Mouse (Mus musculus) gastrocnemius, adult 2 months (tissue): Measurements from ENCODE around the gene Rab3d. TPM values are rescaled to one million over a fixed set of nuclear protein-coding genes. Genes with fewer than 3 reads are reported as not detected.

Source experiments
- DNase-seq: peaks from one replicate; pipeline ENCODE4 v3.0.0; 2022
- H3K27ac ChIP-seq: fragments of 200-600 bp; 2 replicates; pipeline ENCODE4 v1.8.1; 2022; ENCODE audit warnings: mild to moderate bottlenecking
- H3K4me3 ChIP-seq: fragments of 200-600 bp; 2 replicates; pipeline ENCODE4 v1.8.1; 2022; ENCODE audit warnings: mild to moderate bottlenecking, moderate library complexity
- CTCF ChIP-seq: fragments of 200-600 bp; IDR thresholded peaks from 2 replicates; pipeline ENCODE4 v1.8.1; 2022; ENCODE audit warnings: antibody characterized with exemption, mild to moderate bottlenecking, moderate library complexity
- intact Hi-C: fragments of 180-260 bp; cut with DNase I; formaldehyde crosslinking; loops from one replicate; pipeline ENCODE4 v1.15.1; 2025
- total RNA-seq, 2 experiments: library from RNA; stranded (reverse); gene quantifications; 2 replicates each; pipeline ENCODE4 v1.2.3; 2021

Gene Rab3d
- total RNA-seq, 2 experiments from 2014 or later = 2.6 to 3.5 TPM

DNA sequence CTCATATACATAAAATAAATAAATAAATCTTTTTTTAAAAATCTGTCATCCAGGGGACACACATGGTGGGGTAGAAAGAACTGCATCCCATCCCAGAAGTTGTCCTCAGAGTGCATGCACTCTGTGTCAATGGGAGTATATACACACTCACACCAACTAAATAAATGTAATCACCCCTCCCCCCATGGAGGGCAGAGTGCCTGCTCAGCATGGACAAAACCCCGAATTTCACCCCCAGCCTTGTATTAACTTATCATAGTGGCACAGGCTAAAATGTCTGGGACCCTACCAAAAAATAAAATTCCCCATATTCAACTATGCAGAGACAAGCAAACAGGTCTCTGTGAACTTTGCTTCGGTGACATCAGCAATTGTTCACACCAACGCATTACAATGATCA is 36.6 kb upstream of the Rab3d start:
- Histone ChIP-seq H3K27ac (no peak overlapping the region), H3K4me3 (peak overlapping the region; percentile 84; the same call in 1 of the 2 replicates)
- DNase-seq = no peak
- intact Hi-C loops = loop anchor here (5.0 kb wide), 1 partner anchor 118 kb away; the partner anchor contains the start of genes Gm49318 and Zfp653
- TF ChIP-seq CTCF = no peak

DNA sequence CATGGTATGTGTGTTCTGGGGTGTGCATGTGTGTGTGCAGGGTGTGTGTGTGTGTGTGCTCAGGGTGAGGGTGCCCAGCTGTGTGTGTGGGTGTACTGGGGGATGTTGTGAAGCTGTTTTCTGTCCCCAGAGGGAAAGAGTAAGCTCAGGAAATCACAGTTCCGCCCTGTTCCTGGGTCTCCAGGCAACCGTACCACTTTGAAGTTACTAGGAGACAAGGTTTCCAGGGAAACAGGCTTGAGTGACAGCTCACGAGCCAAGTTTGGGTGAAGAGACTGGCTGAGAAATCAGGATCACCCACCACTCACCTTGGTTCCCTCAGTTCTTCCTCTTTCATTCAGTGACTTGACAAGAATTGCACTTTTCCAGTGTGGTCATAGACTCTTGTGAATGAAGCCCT is 35.6 kb upstream of the Rab3d start:
- intact Hi-C loops = no loop called here
- no peak overlapping the region for H3K27ac ChIP-seq
- no peak overlapping the region for H3K4me3 ChIP-seq
- no peak for TF ChIP-seq CTCF
- no peak for DNase-seq

DNA sequence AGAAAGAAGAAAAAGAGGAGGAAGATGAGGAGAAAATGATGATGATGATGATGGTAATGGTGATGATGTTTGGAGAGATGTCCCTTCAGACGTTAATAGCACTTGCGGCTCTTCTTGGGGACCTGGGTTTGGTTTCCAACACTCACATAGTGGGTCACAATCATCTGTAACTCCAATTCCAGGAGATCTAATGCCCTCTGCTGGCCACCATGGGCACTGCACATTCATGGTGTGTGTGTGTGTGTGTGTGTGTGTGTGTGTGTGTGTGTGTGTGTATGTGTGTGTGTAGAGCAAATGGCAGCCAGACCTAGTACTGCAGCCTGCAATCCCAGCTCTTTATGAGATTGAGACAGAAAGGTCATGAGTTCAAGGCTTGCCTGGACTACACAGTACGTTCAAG is 34.0 kb upstream of the Rab3d start:
- Histone ChIP-seq H3K27ac (no peak overlapping the region), H3K4me3 (no peak overlapping the region)
- no peak for DNase-seq
- intact Hi-C loops = no loop called here
- peak; percentile 18; the same call in 1 of the 2 replicates for TF ChIP-seq CTCF

DNA sequence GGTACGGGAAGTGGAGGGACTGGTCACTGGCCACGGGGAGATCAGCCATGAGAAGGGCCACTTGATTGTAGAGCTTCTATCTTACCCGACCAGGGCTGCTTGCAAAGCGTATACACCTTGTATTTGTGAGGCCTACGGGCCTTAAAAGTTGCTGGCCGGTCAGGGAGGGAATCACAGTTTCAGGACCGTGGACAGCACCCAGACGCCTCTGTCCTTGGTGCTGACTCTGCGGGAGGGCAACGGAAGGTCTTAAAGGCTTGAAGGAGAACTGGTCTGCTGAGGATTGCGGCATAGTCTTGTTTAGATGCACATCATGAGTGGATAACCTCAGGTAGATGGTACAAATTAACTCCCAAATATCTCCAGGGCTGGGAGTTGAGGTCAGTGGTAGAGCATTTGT is 32.3 kb upstream of the Rab3d start:
- Histone ChIP-seq H3K27ac (no peak overlapping the region), H3K4me3 (no peak overlapping the region)
- intact Hi-C loops = no loop called here
- TF ChIP-seq CTCF = no peak
- DNase-seq = peak; percentile 68

DNA sequence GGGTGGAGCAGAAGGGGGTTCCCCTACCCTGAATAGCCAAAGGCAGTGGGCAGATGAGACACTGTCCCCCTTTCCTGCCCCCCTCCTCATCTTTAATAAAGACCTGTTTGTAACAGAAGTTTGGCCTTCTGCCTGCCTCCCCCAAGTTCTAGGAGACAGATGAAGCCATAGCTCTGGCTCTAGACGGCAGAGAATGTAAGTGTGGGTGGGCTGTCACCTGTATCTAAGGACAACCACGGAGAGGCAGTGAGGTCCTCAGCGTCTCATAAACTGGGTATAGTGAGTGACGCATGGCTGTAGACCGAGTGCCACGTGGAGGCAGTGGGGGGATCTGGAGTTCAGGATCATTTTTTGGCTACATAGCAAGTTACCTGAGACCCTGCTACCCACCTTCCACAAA is 30.8 kb upstream of the Rab3d start:
- TF ChIP-seq CTCF = no peak
- Histone ChIP-seq H3K27ac (no peak overlapping the region), H3K4me3 (no peak overlapping the region)
- intact Hi-C loops = no loop called here
- no peak for DNase-seq

DNA sequence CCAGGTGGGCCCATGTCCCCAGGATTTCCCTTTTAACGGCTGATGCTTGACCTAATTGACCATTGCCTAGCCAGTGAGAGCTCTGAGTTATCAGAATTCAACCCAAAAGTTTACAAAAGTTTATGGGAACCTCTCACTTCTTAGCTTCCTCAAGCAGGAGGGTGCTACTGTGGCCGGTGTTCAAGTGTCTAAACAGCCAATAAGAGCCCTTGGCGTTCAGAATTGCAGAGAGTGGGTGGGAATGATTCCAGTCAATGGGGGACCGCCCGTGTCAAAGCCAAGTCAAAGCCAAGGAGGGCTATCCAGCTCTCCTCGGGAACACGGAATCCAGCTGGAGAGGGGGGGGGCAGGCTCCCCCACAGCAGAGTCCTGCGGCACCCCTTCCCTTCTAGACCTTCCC is 30.2 kb upstream of the Rab3d start:
- TF ChIP-seq CTCF = no peak

DNA sequence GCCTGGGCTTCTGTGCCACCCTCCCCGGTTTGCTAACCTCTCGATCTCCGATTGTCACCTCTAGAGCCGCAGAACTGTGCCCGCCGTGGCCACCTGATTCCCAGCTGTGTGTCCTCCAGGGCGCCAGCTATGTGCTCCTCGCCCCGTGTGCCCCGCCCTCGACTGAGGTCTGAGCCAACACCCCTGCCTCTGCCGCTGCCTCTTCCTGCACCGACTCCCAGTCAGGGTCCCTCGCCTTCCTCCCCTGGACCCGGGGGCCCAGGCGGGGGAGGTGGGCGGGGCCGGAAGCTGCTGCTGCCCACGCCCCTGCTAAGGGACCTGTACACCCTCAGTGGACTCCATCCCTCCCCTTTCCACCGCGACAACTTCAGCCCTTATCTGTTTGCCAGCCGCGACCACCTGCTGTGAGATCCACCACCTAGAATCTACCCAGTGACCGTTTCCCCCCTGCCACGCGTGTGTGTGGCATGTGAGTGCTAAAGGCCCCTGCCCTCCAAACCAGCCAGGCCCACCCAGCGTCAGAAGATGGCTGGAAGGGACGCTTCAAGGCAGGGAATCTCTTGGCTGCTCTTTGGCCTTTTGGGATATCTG is 29.6 kb upstream of the Rab3d start:
- Histone ChIP-seq H3K4me3 (no peak overlapping the region), H3K27ac (no peak overlapping the region)
- DNase-seq = no peak
- TF ChIP-seq CTCF = no peak
- intact Hi-C loops = no loop called here

More for the DNA sequence above, 30.2 kb upstream of the Rab3d start:
- Histone ChIP-seq H3K27ac (no peak overlapping the region), H3K4me3 (no peak overlapping the region)
- no peak for DNase-seq
- intact Hi-C loops = no loop called here

DNA sequence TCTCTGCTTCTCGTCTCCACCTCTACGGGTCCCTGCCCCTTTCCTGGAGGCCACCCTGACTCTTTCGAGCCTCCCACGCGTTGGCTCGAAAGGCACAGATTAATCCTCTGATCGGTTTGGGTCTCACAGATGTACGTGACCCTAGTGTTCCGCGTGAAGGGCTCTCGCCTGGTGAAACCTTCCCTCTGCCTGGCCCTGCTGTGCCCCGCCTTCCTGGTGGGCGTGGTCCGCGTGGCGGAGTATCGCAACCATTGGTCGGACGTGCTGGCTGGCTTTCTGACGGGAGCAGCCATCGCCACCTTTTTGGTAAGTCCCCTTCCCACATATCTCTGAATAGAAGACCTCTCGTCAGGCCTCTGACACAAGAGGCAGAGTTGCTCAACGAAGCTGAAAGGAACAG is 26.3 kb upstream of the Rab3d start:
- intact Hi-C loops = no loop called here
- no peak for TF ChIP-seq CTCF
- DNase-seq = no peak
- Histone ChIP-seq H3K4me3 (no peak overlapping the region), H3K27ac (no peak overlapping the region)

DNA sequence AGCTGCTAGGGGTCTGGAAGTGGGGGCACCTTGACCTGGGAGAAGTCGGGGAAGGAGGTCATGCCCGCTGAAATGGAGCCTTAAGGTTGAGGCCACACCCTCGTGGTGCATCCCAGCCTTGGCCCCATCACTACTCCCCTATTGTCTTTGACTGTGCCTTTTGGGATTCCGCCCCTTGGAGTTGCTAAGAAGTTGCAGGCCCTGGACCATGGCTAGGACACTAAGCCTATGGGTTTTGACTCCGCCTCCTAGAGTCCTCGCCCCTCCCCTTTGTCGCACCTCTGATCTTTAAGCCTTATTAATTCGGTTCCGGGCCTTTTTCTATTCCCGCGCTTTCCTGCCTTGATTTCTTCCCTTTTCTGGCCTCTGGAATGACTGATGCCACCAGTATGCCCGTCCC is 25.6 kb upstream of the Rab3d start:
- H3K27ac ChIP-seq = no peak overlapping the region
- intact Hi-C loops = no loop called here
- no peak overlapping the region for H3K4me3 ChIP-seq
- no peak for TF ChIP-seq CTCF
- DNase-seq = no peak

DNA sequence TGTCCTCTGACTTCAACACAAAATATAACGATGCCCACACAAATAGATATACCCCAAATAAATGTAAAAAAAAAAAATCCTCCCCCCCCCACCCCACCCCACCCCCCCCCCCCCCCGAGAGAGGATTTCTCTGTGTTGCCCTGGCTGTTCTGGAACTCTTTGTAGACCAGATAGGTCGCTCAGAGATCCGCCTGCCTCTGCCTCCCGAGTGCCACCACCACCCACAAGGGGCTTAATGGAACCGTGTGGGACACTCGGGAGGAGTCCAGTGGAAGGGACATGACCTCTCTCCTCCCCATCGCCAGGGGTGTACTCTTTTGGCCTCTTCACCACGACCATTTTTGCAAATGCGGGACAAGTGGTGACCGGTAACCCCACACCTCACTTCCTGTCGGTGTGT is 25.1 kb upstream of the Rab3d start:
- no peak for TF ChIP-seq CTCF
- no peak for DNase-seq
- Histone ChIP-seq H3K4me3 (no peak overlapping the region), H3K27ac (no peak overlapping the region)
- intact Hi-C loops = no loop called here

DNA sequence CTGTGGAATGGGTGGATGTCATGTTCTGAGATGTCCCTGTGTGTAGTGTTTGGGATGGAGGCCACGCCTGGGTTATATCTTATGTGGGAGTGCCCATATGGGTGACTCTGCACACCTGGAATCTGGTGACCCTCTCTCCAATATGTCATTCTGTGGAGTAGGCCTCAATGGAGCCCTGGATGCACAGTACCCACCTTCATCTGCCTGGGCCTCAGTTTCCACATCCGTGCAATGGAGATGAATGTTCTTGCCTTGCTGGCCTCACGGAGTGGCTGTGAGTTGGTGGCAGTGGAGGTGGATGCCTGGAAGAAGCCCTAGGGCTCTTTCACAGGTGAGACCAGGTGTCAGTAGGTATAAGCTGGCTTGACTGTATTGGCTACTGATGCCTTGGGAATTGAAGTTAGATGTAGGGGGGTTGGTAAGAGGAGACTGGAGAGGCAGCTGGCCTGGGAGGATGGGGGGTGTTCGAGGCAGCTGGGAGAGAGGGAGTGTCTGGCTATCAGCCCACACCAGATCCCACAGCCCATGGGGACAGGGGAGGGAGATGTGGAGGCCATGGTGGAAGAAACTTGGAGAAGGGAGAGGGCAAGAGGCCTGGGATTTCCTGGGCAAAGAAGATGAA is 20.4 kb upstream of the Rab3d start:
- Histone ChIP-seq H3K27ac (no peak overlapping the region), H3K4me3 (no peak overlapping the region)
- intact Hi-C loops = no loop called here
- DNase-seq = no peak
- TF ChIP-seq CTCF = no peak

DNA sequence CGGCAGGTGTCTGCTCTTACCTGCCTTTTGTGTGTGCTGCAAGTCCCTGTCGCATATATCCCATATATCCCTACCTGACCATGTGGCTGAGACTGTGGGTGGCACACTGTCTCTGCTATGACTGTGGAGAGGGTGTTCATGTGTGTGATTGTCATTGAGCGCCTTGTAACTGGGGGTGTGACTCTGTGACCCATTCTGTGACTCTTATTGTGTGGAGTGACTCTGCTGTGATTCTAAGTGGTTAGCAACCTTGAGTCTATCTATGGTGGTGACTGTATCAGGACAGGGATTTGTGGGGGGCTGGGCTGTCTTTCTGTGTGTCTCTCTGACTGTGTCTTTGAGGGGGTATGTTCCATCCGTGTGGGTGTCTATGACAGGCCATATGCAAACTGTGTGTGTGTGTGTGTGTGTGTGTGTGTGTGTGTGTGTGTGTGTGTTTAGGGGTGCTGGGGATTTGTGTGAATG is 19.8 kb upstream of the Rab3d start:
- DNase-seq = no peak
- intact Hi-C loops = no loop called here
- Histone ChIP-seq H3K27ac (no peak overlapping the region), H3K4me3 (no peak overlapping the region)
- no peak for TF ChIP-seq CTCF

DNA sequence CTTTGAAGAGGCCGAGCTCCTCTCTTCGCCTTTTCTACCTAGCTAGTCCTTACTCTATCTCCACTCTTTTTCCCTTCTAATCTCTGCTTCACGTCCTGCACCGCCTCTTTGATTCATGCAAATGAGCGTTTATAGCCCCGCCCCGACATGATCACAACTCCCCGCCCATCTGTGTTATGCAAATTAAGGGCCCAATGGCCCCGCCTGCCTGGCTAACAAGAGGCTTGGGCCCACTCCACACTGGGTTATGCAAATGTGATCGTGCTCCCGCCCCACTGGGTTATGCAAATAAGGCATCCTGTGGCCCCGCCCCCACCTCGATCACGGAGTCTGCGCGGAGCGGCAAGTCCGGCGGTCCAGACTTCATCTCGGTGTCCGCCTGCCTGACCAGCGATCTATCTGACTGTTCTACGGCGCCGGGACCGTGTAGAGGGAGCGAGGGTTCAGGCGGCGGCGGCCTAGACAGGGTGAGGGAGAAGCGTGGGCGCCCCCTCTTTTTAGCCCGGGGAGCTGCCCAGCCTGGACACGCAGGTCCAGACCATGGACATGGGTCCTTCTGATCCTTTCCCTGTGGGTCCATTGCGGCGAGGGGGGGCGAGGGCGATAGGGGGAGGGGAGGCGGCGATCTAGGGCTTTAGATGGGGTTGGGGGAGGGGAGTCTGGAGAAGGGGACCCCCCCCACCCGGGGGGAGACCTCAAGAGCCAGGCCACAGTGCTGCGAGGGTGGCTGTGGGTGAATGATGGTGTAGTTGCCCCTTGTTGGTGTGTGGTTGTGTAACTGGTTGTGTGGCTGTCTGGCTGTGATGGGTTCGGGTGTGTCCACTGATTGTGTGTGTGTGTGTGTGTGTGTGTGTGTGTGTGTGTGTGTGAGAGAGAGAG is 18.9 kb upstream of the Rab3d start, which contains the start of gene Plppr2:
TSS of gene Plppr2 (plus strand) at position 342 of the 879 bp plus-strand sequence.
- TF ChIP-seq CTCF = no peak
- intact Hi-C loops = no loop called here
- Histone ChIP-seq H3K4me3 (peak within 1 kb of the TSS; percentile 77), H3K27ac (peak within 1 kb of the TSS; percentile 41; the same call in 1 of the 2 replicates)
- DNase-seq = peak; percentile 94
